Comparison of ENCODE assay signal across 8 mouse cellular contexts in genomic region chr3:142701407-142701989, GRCm38 (mm10). TPM values are rescaled to one million over a fixed set of nuclear protein-coding genes. Genes with fewer than 3 reads are reported as not detected.
DNase-seq lines count a peak whose midpoint lies in the region; ATAC-seq and TF ChIP-seq lines count a peak whose summit lies in the region.

No protein-coding gene starts in this region.

- whole genome bisulfite sequencing in heart, adult 2 months = 27% methylated on average over 15 of the region's 15 CpGs
- 31% methylated on average over 15 of the region's 15 CpGs for WGBS in hindbrain, embryonic 11.5 days
- 35% methylated on average over 15 of the region's 15 CpGs for WGBS in macrophage (ENCODE audit: missing documents)

- CTCF ChIA-PET in Patski (lab: Charles Lee) = interaction anchor here (1.1 to 5.8 kb wide), 2 partner anchors 8 to 55 kb away, joined by 3 to 47 read pairs; no protein-coding TSS in a partner anchor

- no peaks in the 10 kb centered on the region; the same call in 1 of the 2 replicates for H3K36me3 ChIP-seq in heart, adult 2 months (ENCODE audit: control insufficient read depth, insufficient read depth, low read length)
- H3K36me3 ChIP-seq in hindbrain, embryonic 11.5 days (ENCODE audit: control insufficient read depth, insufficient read depth, low read length) = no peaks in the 10 kb centered on the region
- no peaks in the 10 kb centered on the region for H3K36me3 ChIP-seq in macrophage (ENCODE audit: inconsistent target)

- no peak for TF ChIP-seq EP300 in heart, adult 2 months (IDR thresholded peaks at IDR 0.05; ENCODE audit: insufficient read depth, low read depth, low read length)

- peak overlapping the region; percentile 72 for H3K9ac ChIP-seq in heart, adult 2 months (ENCODE audit: low read depth, low read length)
- H3K9ac ChIP-seq in hindbrain, embryonic 11.5 days (ENCODE audit: low read depth, low read length) = peak overlapping the region; percentile 62; the same call in 1 of the 2 replicates

- TF ChIP-seq POLR2A in heart, adult 2 months (IDR thresholded peaks at IDR 0.05; ENCODE audit: insufficient read depth, low read depth, low read length) = no peak

- intact Hi-C loops in heart, adult 2 months (cut with DNase I) = loop anchor here (5.0 kb wide), 1 partner anchor 61 kb away; no protein-coding TSS in a partner anchor

- no peaks in the 10 kb centered on the region for H3K79me2 ChIP-seq in heart, adult 2 months (replicated peaks; ENCODE audit: control insufficient read depth, insufficient read depth, low read length)
- no peaks in the 10 kb centered on the region for H3K79me2 ChIP-seq in macrophage (ENCODE audit: inconsistent target)

- H3K27ac ChIP-seq in heart, adult 2 months = peak overlapping the region; percentile 91
- H3K27ac ChIP-seq in hindbrain, embryonic 11.5 days (ENCODE audit: low read depth, low read length) = no peak overlapping the region
- H3K27ac ChIP-seq in macrophage = no peak overlapping the region

- in situ Hi-C loops in Patski (cut with MboI; ENCODE audit: low pct_unique_long_range_greater_than_20kb) = loop anchor here (5.0 kb wide), 1 partner anchor 59 kb away; no protein-coding TSS in a partner anchor

- no peak for DNase-seq in heart, adult 2 months
- DNase-seq in heart, adult 18-20 months = no peak
- DNase-seq in Patski (ENCODE audit: low read depth, low spot score) = no peak
- no peak for DNase-seq in hindbrain, embryonic 11.5 days (ENCODE audit: low spot score)
- no peak for DNase-seq in frontal cortex, postnatal 10 days (ENCODE audit: low spot score in 2 of 2)
- no peak for DNase-seq in cerebellum, postnatal 36 days
- DNase-seq in c-Kit-positive CD71-positive TER-119-positive erythroid progenitor cells, embryonic 14.5 days (ENCODE audit: low spot score) = no peak

- H3K4me2 ChIP-seq in hindbrain, embryonic 11.5 days (replicated peaks; ENCODE audit: low read depth, low read length) = peak overlapping the region; percentile 80

- peak overlapping the region; percentile 58 for H3K4me3 ChIP-seq in heart, adult 2 months
- peak overlapping the region; percentile 54 for H3K4me3 ChIP-seq in hindbrain, embryonic 11.5 days (ENCODE audit: low read depth, low read length)
- H3K4me3 ChIP-seq in macrophage (ENCODE audit: inconsistent target) = peak overlapping the region; percentile 56

- H3K9me3 ChIP-seq in hindbrain, embryonic 11.5 days (ENCODE audit: control insufficient read depth, low read length) = no peaks in the 10 kb centered on the region

- peak; percentile 0 for ATAC-seq in Patski
- ATAC-seq in hindbrain, embryonic 11.5 days (ENCODE audit: low FRiP score) = peak; percentile 18; the same call in 1 of the 2 replicates

- POLR2A ChIA-PET in Patski (lab: Charles Lee) = interaction anchor here (0.8 kb wide), 1 partner anchor 12 kb away, joined by 3 read pairs; no protein-coding TSS in a partner anchor

- no peak for TF ChIP-seq CTCF in heart, adult 2 months (IDR thresholded peaks at IDR 0.05)
- TF ChIP-seq CTCF in Patski (IDR thresholded peaks at IDR 0.05) = no peak

- H3K4me1 ChIP-seq in heart, adult 2 months (ENCODE audit: control insufficient read depth, insufficient read depth, low read length) = peaks cover 4% of the 10 kb centered on the region
- no peaks in the 10 kb centered on the region for H3K4me1 ChIP-seq in hindbrain, embryonic 11.5 days (replicated peaks; ENCODE audit: control insufficient read depth, insufficient read depth, low read length)

- H3K27me3 ChIP-seq in heart, adult 2 months (ENCODE audit: control insufficient read depth, insufficient read depth, low read length) = no peaks in the 10 kb centered on the region
- H3K27me3 ChIP-seq in Patski = no peaks in the 10 kb centered on the region
- no peaks in the 10 kb centered on the region for H3K27me3 ChIP-seq in hindbrain, embryonic 11.5 days (ENCODE audit: control insufficient read depth, insufficient read depth, low read length)

RNA-seq across cellular contexts. Expression of gene Kyat3, which starts 0.6 kb away (rescaled TPM):
- total RNA-seq in heart, adult 2 months (2021) = 10 to 100 TPM; 28.3 to 37.7 TPM
- 10.9 and 22.1 TPM in 2 replicates for polyA plus RNA-seq in heart, adult 2 months (2012; rRNA removed)
- 10 to 100 TPM; 33.4 to 37.8 TPM for total RNA-seq in heart, adult 18-20 months (2021)
- polyA plus RNA-seq in Patski (2021) (14.7 TPM), macrophage (2018) (2.1 to 2.7 TPM (median 2.7 TPM) in 3 replicates)
- polyA plus RNA-seq in hindbrain, embryonic 11.5 days (2014; fragmentation: Nextera tagmentation; extraction: Ambion mirVana) = 12.1 and 13.4 TPM in 2 replicates
- total RNA-seq in macrophage (2018; cell fraction: chromatin; rRNA removed) = 10 to 100 TPM in 1 of 26 experiments, 1 to 10 TPM in 21, under 1 TPM in 2, not detected in 2; 0.31 to 10.1 (median 4.8) TPM
- 1 to 10 TPM in 25 of 26 experiments, under 1 TPM in 1; 0.88 to 4.3 (median 2.0) TPM for total RNA-seq in macrophage (2018; cell fraction: cytosol; rRNA removed)
- 1 to 10 TPM in 22 of 26 experiments, under 1 TPM in 4; 0.71 to 7.9 (median 2.7) TPM for total RNA-seq in macrophage (2018; cell fraction: nucleus; rRNA removed)
